Mouse (Mus musculus): ENCODE data around the gene Klc2. TPM values are rescaled to one million over a fixed set of nuclear protein-coding genes. Genes with fewer than 3 reads are reported as not detected.
A peak's percentile ranks its signal among the peaks of the same experiment; 100 is the strongest.

The Klc2 gene
- total and polyA plus RNA-seq, 2 experiments from 2014 or later = 58.6 to 146 TPM

- TF ChIP-seq CTCF (IDR thresholded peaks at IDR 0.05; ENCODE audit: low read depth) = no peak
- no peak overlapping the region for H3K9ac ChIP-seq
- H3K27me3 ChIP-seq (ENCODE audit: insufficient read depth, low read length) = no peaks in the 10 kb centered on the region
- DNase-seq = no peak
- no peaks in the 10 kb centered on the region for H3K4me1 ChIP-seq (ENCODE audit: insufficient read depth)
- H3K4me2 ChIP-seq (ENCODE audit: low read depth) = no peak overlapping the region
- H3K9me3 ChIP-seq (ENCODE audit: low read length) = no peaks in the 10 kb centered on the region
- H3K36me3 ChIP-seq (ENCODE audit: insufficient read depth) = no peaks in the 10 kb centered on the region
- no peak overlapping the region for H3K4me3 ChIP-seq (ENCODE audit: low read depth, low read length)
- no peak for ATAC-seq
- 87% methylated on average over 5 of the region's 5 CpGs for WGBS
- no peak overlapping the region for H3K27ac ChIP-seq (ENCODE audit: low read depth, low read length)
Observed at GRCm38 (mm10) chr19:5062041-5062440, 56.3 kb downstream of the Klc2 start.

- Histone ChIP-seq H3K27me3 (ENCODE audit: insufficient read depth, low read length) (no peaks in the 10 kb centered on the region), H3K4me3 (ENCODE audit: low read depth, low read length) (no peak overlapping the region), H3K4me2 (ENCODE audit: low read depth) (no peak overlapping the region), H3K9ac (no peak overlapping the region), H3K36me3 (ENCODE audit: insufficient read depth) (no peaks in the 10 kb centered on the region), H3K9me3 (ENCODE audit: low read length) (no peaks in the 10 kb centered on the region), H3K4me1 (ENCODE audit: insufficient read depth) (no peaks in the 10 kb centered on the region), H3K27ac (ENCODE audit: low read depth, low read length) (no peak overlapping the region)
- 39% methylated on average over 5 of the region's 5 CpGs for WGBS
- ATAC-seq (no peak; the same call in 1 of the 2 replicates), DNase-seq (no peak)
- no peak for TF ChIP-seq CTCF (IDR thresholded peaks at IDR 0.05; ENCODE audit: low read depth)
Observed at GRCm38 (mm10) chr19:5060365-5061330, 57.7 kb downstream of the Klc2 start.

- H3K9me3 ChIP-seq (ENCODE audit: low read length) = no peaks in the 10 kb centered on the region
- H3K36me3 ChIP-seq (ENCODE audit: insufficient read depth) = no peaks in the 10 kb centered on the region
- WGBS = 16% methylated on average over 10 of the region's 10 CpGs
- ATAC-seq = peak; percentile 16; the same call in 1 of the 2 replicates
- H3K9ac ChIP-seq = 0 out of 2 replicates have a peak overlapping the region, but pooled peaks have one; percentile 6
- H3K4me1 ChIP-seq (ENCODE audit: insufficient read depth) = no peaks in the 10 kb centered on the region
- H3K4me2 ChIP-seq (ENCODE audit: low read depth) = no peak overlapping the region
- no peak overlapping the region for H3K4me3 ChIP-seq (ENCODE audit: low read depth, low read length)
- H3K27me3 ChIP-seq (ENCODE audit: insufficient read depth, low read length) = no peaks in the 10 kb centered on the region
- no peak for TF ChIP-seq CTCF (IDR thresholded peaks at IDR 0.05; ENCODE audit: low read depth)
- no peak overlapping the region for H3K27ac ChIP-seq (ENCODE audit: low read depth, low read length)
- no peak for DNase-seq
Observed at GRCm38 (mm10) chr19:5058801-5059771, 59.3 kb downstream of the Klc2 start.

- DNase-seq = no peak
- no peak overlapping the region for H3K9ac ChIP-seq
Observed at GRCm38 (mm10) chr19:5057876-5058775, 60.2 kb downstream of the Klc2 start.

More at GRCm38 (mm10) chr19:5057876-5058775, 60.2 kb downstream of the Klc2 start:
- Histone ChIP-seq H3K4me2 (ENCODE audit: low read depth) (no peak overlapping the region), H3K4me3 (ENCODE audit: low read depth, low read length) (no peak overlapping the region), H3K27me3 (ENCODE audit: insufficient read depth, low read length) (no peaks in the 10 kb centered on the region), H3K27ac (ENCODE audit: low read depth, low read length) (no peak overlapping the region), H3K36me3 (ENCODE audit: insufficient read depth) (no peaks in the 10 kb centered on the region), H3K9me3 (ENCODE audit: low read length) (no peaks in the 10 kb centered on the region), H3K4me1 (ENCODE audit: insufficient read depth) (no peaks in the 10 kb centered on the region)
- no peak for ATAC-seq
- WGBS = 28% methylated on average over 16 of the region's 16 CpGs
- TF ChIP-seq CTCF (IDR thresholded peaks at IDR 0.05; ENCODE audit: low read depth) = no peak

Other genes starting within 250 kb of the Klc2 start
- gene Actn3, start 240.7 kb downstream of the Klc2 start, total RNA-seq (2014; rRNA removed) = 2.6 and 5.1 TPM in 2 replicates
- 1.8 and 2.2 TPM in 2 replicates for gene Actn3, start 240.7 kb downstream of the Klc2 start, polyA plus RNA-seq (2015; fragmentation: Nextera tagmentation; extraction: Ambion mirVana)
- 22.2 and 24.1 TPM in 2 replicates for gene Zdhhc24, start 239.9 kb downstream of the Klc2 start, total RNA-seq (2014; rRNA removed)
- gene Zdhhc24, start 239.9 kb downstream of the Klc2 start, polyA plus RNA-seq (2015; fragmentation: Nextera tagmentation; extraction: Ambion mirVana) = 9.1 and 15.2 TPM in 2 replicates
- 21.7 and 37.7 TPM in 2 replicates for gene Bbs1, start 211.9 kb downstream of the Klc2 start, total RNA-seq (2014; rRNA removed)
- gene Bbs1, start 211.9 kb downstream of the Klc2 start, polyA plus RNA-seq (2015; fragmentation: Nextera tagmentation; extraction: Ambion mirVana) = 5.4 and 7.4 TPM in 2 replicates
- 67.4 and 84.2 TPM in 2 replicates for gene Dpp3, start 190.3 kb downstream of the Klc2 start, total RNA-seq (2014; rRNA removed)
- 75.2 and 76.8 TPM in 2 replicates for gene Dpp3, start 190.3 kb downstream of the Klc2 start, polyA plus RNA-seq (2015; fragmentation: Nextera tagmentation; extraction: Ambion mirVana)
- gene Peli3, start 175.4 kb downstream of the Klc2 start, total RNA-seq (2014; rRNA removed) = 11.5 and 13.2 TPM in 2 replicates
- 7.7 and 10.9 TPM in 2 replicates for gene Peli3, start 175.4 kb downstream of the Klc2 start, polyA plus RNA-seq (2015; fragmentation: Nextera tagmentation; extraction: Ambion mirVana)
- gene Mrpl11, start 156.4 kb downstream of the Klc2 start, total RNA-seq (2014; rRNA removed) = 101 and 129 TPM in 2 replicates
- 162 and 198 TPM in 2 replicates for gene Mrpl11, start 156.4 kb downstream of the Klc2 start, polyA plus RNA-seq (2015; fragmentation: Nextera tagmentation; extraction: Ambion mirVana)
- gene Npas4, start 128.2 kb downstream of the Klc2 start, total RNA-seq (2014; rRNA removed) = 3.5 and 3.8 TPM in 2 replicates
- gene Npas4, start 128.2 kb downstream of the Klc2 start, polyA plus RNA-seq (2015; fragmentation: Nextera tagmentation; extraction: Ambion mirVana) = 0.36 and 0.42 TPM in 2 replicates
- gene Slc29a2, start 94.7 kb downstream of the Klc2 start, total RNA-seq (2014; rRNA removed) = 12.8 and 14.2 TPM in 2 replicates
- 14.5 and 17.1 TPM in 2 replicates for gene Slc29a2, start 94.7 kb downstream of the Klc2 start, polyA plus RNA-seq (2015; fragmentation: Nextera tagmentation; extraction: Ambion mirVana)
- 85.9 and 111 TPM in 2 replicates for gene B4gat1, start 79.7 kb downstream of the Klc2 start, total RNA-seq (2014; rRNA removed)
- gene B4gat1, start 79.7 kb downstream of the Klc2 start, polyA plus RNA-seq (2015; fragmentation: Nextera tagmentation; extraction: Ambion mirVana) = 93.0 and 128 TPM in 2 replicates
- 3.0 and 7.0 TPM in 2 replicates for gene AC124502.3, start 79.7 kb downstream of the Klc2 start, total RNA-seq (2014; rRNA removed)
- 1.4 and 2.0 TPM in 2 replicates for gene AC124502.3, start 79.7 kb downstream of the Klc2 start, polyA plus RNA-seq (2015; fragmentation: Nextera tagmentation; extraction: Ambion mirVana)
- gene Brms1, start 77.2 kb downstream of the Klc2 start, total RNA-seq (2014; rRNA removed) = 9.5 and 15.5 TPM in 2 replicates
- gene Brms1, start 77.2 kb downstream of the Klc2 start, polyA plus RNA-seq (2015; fragmentation: Nextera tagmentation; extraction: Ambion mirVana) = 27.6 and 29.3 TPM in 2 replicates
- gene Rin1, start 68.1 kb downstream of the Klc2 start, total RNA-seq (2014; rRNA removed) = 3.0 and 9.8 TPM in 2 replicates
- 1.7 and 2.4 TPM in 2 replicates for gene Rin1, start 68.1 kb downstream of the Klc2 start, polyA plus RNA-seq (2015; fragmentation: Nextera tagmentation; extraction: Ambion mirVana)
- gene Cd248, start 50.5 kb downstream of the Klc2 start, total RNA-seq (2014; rRNA removed) = 11.8 and 20.8 TPM in 2 replicates
- gene Cd248, start 50.5 kb downstream of the Klc2 start, polyA plus RNA-seq (2015; fragmentation: Nextera tagmentation; extraction: Ambion mirVana) = 16.3 and 18.1 TPM in 2 replicates
- gene Tmem151a, start 33.0 kb downstream of the Klc2 start, total RNA-seq (2014; rRNA removed) = 22.6 and 37.0 TPM in 2 replicates
- 40.6 and 46.2 TPM in 2 replicates for gene Tmem151a, start 33.0 kb downstream of the Klc2 start, polyA plus RNA-seq (2015; fragmentation: Nextera tagmentation; extraction: Ambion mirVana)
- 44.6 and 54.9 TPM in 2 replicates for gene Yif1a, start 30.0 kb downstream of the Klc2 start, total RNA-seq (2014; rRNA removed)
- gene Yif1a, start 30.0 kb downstream of the Klc2 start, polyA plus RNA-seq (2015; fragmentation: Nextera tagmentation; extraction: Ambion mirVana) = 50.5 and 59.9 TPM in 2 replicates
- gene Cnih2, start 20.0 kb downstream of the Klc2 start, total RNA-seq (2014; rRNA removed) = 567 and 663 TPM in 2 replicates
- gene Cnih2, start 20.0 kb downstream of the Klc2 start, polyA plus RNA-seq (2015; fragmentation: Nextera tagmentation; extraction: Ambion mirVana) = 563 and 604 TPM in 2 replicates
- gene Rab1b, start 11.5 kb downstream of the Klc2 start, total RNA-seq (2014; rRNA removed) = 219 and 231 TPM in 2 replicates
- 249 and 288 TPM in 2 replicates for gene Rab1b, start 11.5 kb downstream of the Klc2 start, polyA plus RNA-seq (2015; fragmentation: Nextera tagmentation; extraction: Ambion mirVana)
- gene Pacs1, start 154.6 kb upstream of the Klc2 start, total RNA-seq (2014; rRNA removed) = 54.5 and 84.6 TPM in 2 replicates
- gene Pacs1, start 154.6 kb upstream of the Klc2 start, polyA plus RNA-seq (2015; fragmentation: Nextera tagmentation; extraction: Ambion mirVana) = 35.3 and 44.7 TPM in 2 replicates
- gene Sf3b2, start 176.9 kb upstream of the Klc2 start, total RNA-seq (2014; rRNA removed) = 226 and 261 TPM in 2 replicates
- 310 and 345 TPM in 2 replicates for gene Sf3b2, start 176.9 kb upstream of the Klc2 start, polyA plus RNA-seq (2015; fragmentation: Nextera tagmentation; extraction: Ambion mirVana)
- 14.8 and 19.4 TPM in 2 replicates for gene Gal3st3, start 179.8 kb upstream of the Klc2 start, total RNA-seq (2014; rRNA removed)
- 46.9 and 50.4 TPM in 2 replicates for gene Gal3st3, start 179.8 kb upstream of the Klc2 start, polyA plus RNA-seq (2015; fragmentation: Nextera tagmentation; extraction: Ambion mirVana)
- gene Catsper1, start 217.2 kb upstream of the Klc2 start, total RNA-seq (2014; rRNA removed) = not detected in 2 replicates
- gene Catsper1, start 217.2 kb upstream of the Klc2 start, polyA plus RNA-seq (2015; fragmentation: Nextera tagmentation; extraction: Ambion mirVana) = not detected in 2 replicates
- 0.76 and 2.4 TPM in 2 replicates for gene Cst6, start 231.0 kb upstream of the Klc2 start, total RNA-seq (2014; rRNA removed)
- 9.6 and 15.8 TPM in 2 replicates for gene Cst6, start 231.0 kb upstream of the Klc2 start, polyA plus RNA-seq (2015; fragmentation: Nextera tagmentation; extraction: Ambion mirVana)
- 31.4 and 34.7 TPM in 2 replicates for gene Eif1ad, start 248.2 kb upstream of the Klc2 start, total RNA-seq (2014; rRNA removed)
- 38.4 and 45.3 TPM in 2 replicates for gene Eif1ad, start 248.2 kb upstream of the Klc2 start, polyA plus RNA-seq (2015; fragmentation: Nextera tagmentation; extraction: Ambion mirVana)
- gene Banf1, start 248.6 kb upstream of the Klc2 start, total RNA-seq (2014; rRNA removed) = 72.5 and 93.5 TPM in 2 replicates
- gene Banf1, start 248.6 kb upstream of the Klc2 start, polyA plus RNA-seq (2015; fragmentation: Nextera tagmentation; extraction: Ambion mirVana) = 379 and 481 TPM in 2 replicates

All from forebrain, postnatal 0 days (tissue).